Mouse (Mus musculus): Measurements from ENCODE around the gene Clic4.

Clic4 gene

GRCm38 (mm10) chr4:135257881-135258476, 14.6 kb downstream of the Clic4 start:
- DNase-seq (ENCODE audit: low spot score), result no peak

GRCm38 (mm10) chr4:135256536-135257450, 15.8 kb downstream of the Clic4 start:
- no peak for DNase-seq (ENCODE audit: low spot score)

GRCm38 (mm10) chr4:135254770-135255169, 17.8 kb downstream of the Clic4 start:
- no peak for DNase-seq (ENCODE audit: low spot score)

GRCm38 (mm10) chr4:135254321-135254720, 18.3 kb downstream of the Clic4 start:
- no peak for DNase-seq (ENCODE audit: low spot score)

- DNase-seq (ENCODE audit: low spot score), result no peak
These were observed 19.2 kb downstream of the Clic4 start for GRCm38 (mm10) chr4:135253239-135254039.

GRCm38 (mm10) chr4:135251801-135252200, 20.8 kb downstream of the Clic4 start:
- DNase-seq (ENCODE audit: low spot score), result no peak

- no peak for DNase-seq (ENCODE audit: low spot score)
These were observed 24.2 kb downstream of the Clic4 start for GRCm38 (mm10) chr4:135248250-135249018.

GRCm38 (mm10) chr4:135246866-135247756, 25.5 kb downstream of the Clic4 start:
- DNase-seq (ENCODE audit: low spot score), result no peak

- no peak for DNase-seq (ENCODE audit: low spot score)
These were observed 26.2 kb downstream of the Clic4 start for GRCm38 (mm10) chr4:135246444-135246843.

- DNase-seq (ENCODE audit: low spot score), result no peak
These were observed 26.8 kb downstream of the Clic4 start for GRCm38 (mm10) chr4:135245841-135246240.

- DNase-seq (ENCODE audit: low spot score), result no peak
These were observed 28.3 kb downstream of the Clic4 start for GRCm38 (mm10) chr4:135244335-135244734.

- no peak for DNase-seq (ENCODE audit: low spot score)
These were observed 29.6 kb downstream of the Clic4 start for GRCm38 (mm10) chr4:135242913-135243541.

GRCm38 (mm10) chr4:135242383-135242782, 30.2 kb downstream of the Clic4 start:
- DNase-seq (ENCODE audit: low spot score), result no peak

- no peak for DNase-seq (ENCODE audit: low spot score)
These were observed 30.9 kb downstream of the Clic4 start for GRCm38 (mm10) chr4:135241669-135242068.

GRCm38 (mm10) chr4:135241106-135241505, 31.5 kb downstream of the Clic4 start:
- no peak for DNase-seq (ENCODE audit: low spot score)

GRCm38 (mm10) chr4:135240329-135240728, 32.3 kb downstream of the Clic4 start:
- no peak for DNase-seq (ENCODE audit: low spot score)

- no peak for DNase-seq (ENCODE audit: low spot score)
These were observed 33.7 kb downstream of the Clic4 start for GRCm38 (mm10) chr4:135238706-135239510.

GRCm38 (mm10) chr4:135236658-135237057, 36.0 kb downstream of the Clic4 start:
- no peak for DNase-seq (ENCODE audit: low spot score)

GRCm38 (mm10) chr4:135235546-135235945, 37.1 kb downstream of the Clic4 start:
- no peak for DNase-seq (ENCODE audit: low spot score)

All from retina, embryonic 14.5 days (tissue).